Mouse (Mus musculus): ENCODE measurements around the gene Numbl.

GRCm38 (mm10) chr7:27324161-27324560, 65.9 kb downstream of the Numbl start:
- TF ChIP-seq CTCF (conservative IDR thresholded peaks at IDR 0.05; ENCODE audit: insufficient read depth, insufficient read length, low read depth, low read length) (no peak), POLR2A (IDR thresholded peaks at IDR 0.05; ENCODE audit: low read depth, low read length) (no peak)
